Mouse (Mus musculus): ENCODE measurements around the gene Oprm1.

GRCm38 (mm10) chr10:6717181-6717948 is 40.9 kb upstream of the Oprm1 start:
- TF ChIP-seq CTCF (IDR thresholded peaks at IDR 0.05; ENCODE audit: borderline replicate concordance, extremely low read depth, insufficient read depth, insufficient read length), result no peak
- no peak for TF ChIP-seq POLR2A (IDR thresholded peaks at IDR 0.05; ENCODE audit: borderline replicate concordance, extremely low read depth, insufficient read depth, insufficient read length, poor library complexity, severe bottlenecking)

Data from brain, embryonic 14.5 days (tissue).